Mouse (Mus musculus): ENCODE data around the gene Braf.

The Braf gene

GRCm38 (mm10) chr6:39607365-39607764, 117.9 kb downstream of the Braf start:
- no peak for DNase-seq (ENCODE audit: low read depth, low spot score)

- DNase-seq (ENCODE audit: low read depth, low spot score): peak; percentile 75
Measured at GRCm38 (mm10) chr6:39606862-39607261, 118.4 kb downstream of the Braf start.

DNA sequence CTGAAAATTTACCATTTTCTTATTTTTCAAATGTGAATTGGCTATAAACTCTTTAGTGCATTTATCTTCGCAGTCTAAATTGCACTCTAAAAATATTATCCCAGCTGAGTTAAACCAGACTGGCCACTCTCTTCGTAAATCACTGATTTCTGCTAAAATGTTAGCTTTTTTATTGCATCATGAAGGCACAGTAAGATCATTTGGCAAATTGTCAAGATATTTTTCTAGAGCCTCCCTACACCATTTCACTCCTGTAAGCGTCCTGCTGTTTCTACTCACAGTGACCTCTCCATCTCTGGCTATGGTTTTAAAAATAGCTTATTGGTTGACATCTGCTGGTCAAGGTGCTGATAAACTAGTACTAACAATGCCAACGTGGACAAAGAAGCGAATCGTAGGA, 119.2 kb downstream of the Braf start:
- no peak for DNase-seq (ENCODE audit: low read depth, low spot score)

DNA sequence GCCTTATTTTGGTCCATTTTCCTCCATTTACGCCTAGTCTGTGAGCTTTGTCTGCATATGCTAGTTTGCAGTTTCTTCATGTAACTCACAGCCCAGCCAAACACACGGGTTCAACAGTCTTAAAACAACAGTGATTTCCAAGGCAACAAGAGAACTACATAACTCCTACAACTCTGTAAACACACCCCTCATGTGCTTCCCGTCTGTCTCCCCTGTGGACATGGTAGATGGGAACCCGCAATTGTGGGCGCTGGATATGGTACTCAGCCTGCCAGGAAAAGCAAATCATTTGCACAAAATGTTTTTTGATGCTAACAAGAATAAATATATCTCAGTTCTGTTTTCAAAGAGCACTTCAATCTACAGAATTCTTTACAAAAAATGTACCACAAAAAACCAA, 120.7 kb downstream of the Braf start:
- no peak for DNase-seq (ENCODE audit: low read depth, low spot score)

DNA sequence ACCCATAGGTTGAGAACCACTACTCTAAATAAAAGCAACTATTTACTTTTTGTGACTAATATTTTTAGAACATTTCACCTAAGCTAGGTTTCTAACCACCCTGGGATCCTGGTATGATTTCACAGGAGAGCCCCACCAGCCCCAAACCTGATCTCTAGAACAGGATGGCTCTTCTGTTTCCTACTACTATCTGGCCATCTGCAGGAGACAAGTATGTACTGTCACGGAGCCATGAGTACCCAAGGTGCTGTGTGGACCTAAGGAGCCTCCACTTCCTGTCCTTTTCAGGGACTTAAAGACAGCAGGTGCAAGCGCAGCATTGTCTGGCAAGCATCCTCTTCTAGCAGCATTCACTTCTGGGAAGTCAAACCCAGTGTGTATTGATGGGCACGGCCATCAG, 123.4 kb downstream of the Braf start:
- no peak for DNase-seq (ENCODE audit: low read depth, low spot score)

DNA sequence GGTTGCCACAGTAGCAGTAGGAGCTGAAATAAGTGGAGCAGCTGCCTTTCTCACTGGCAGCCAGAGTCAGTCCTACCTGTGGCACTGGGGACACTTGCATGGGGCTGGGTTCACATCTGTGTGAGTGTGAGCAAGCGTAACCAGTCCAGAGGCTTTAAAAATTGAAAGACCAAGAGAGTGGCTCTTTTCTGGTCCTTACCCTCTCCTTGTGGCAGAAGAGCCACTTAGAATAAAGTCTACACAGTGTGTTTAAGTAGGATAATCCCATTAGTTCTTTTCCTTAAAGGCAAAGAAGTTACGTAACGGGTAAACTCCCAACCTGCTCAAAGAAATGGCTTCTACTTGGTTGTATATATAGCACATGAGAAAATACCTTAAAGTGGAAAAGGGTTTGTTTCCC, 124.4 kb downstream of the Braf start:
- DNase-seq (ENCODE audit: low read depth, low spot score): no peak

DNA sequence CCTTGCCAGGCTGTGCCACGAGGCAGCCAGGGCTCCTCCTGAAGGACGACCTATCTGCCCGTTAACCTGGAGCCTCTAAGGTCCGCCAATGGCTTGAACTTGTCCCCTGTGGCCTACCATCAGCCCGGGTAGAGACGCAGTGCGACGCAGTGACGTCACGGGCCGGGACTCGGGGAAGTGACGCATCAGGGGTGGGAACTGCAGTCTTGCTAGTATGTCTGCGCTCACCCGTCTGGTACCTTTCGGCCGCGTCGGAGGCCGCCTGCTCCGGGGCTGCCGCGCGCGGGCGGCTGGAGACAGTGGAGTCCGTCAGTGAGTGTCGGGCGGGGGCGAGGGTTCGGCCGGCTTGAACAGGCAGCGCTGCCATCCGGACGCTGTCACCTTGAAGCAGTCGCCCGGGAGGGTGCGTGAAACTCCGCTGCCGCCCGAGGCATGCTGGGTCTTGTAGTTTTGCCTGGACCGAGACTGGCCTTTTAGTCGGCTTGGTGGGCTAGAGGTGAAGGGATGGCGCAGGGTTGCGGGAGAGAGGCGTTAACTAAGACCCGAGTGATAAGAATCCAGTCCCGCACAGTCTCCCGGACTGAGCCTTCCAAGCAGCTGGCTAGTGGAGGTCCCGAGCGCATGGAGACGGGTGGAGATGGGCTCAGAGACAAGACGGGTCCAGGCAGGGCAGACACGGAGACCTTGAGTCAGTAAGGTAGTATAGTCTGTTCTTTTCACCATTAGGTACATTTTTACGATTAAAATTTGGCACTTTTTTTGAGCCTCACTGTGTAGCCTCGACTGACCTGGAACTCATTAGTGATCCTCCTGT, 132.7 kb downstream of the Braf start, which contains the start of gene Ndufb2:
TSS of gene Ndufb2 (plus strand) at position 174 of the 814 bp plus-strand sequence.
- DNase-seq (ENCODE audit: low read depth, low spot score): peak; percentile 96

DNA sequence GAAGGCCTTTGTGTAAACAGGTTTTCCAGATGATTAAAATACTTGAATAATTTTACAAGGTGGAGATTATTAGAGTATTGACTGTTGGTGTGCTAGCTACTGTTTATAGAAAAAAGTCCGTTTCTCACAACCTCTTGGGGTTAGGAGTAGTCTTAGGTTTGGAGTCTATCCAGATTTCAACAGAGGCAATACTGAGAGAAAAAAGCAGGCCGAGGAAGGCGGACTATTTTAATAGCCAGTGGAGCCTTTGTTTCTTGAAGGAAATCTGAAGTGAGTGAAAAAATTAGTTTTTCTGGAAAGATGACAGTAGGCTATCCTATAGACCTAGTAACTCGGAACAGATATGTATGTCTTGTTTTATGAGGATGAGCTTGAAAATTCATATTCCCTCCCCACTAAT, 133.8 kb downstream of the Braf start:
- DNase-seq (ENCODE audit: low read depth, low spot score): no peak

- DNase-seq (ENCODE audit: low read depth, low spot score): no peak
Measured at GRCm38 (mm10) chr6:39585517-39585916, 139.7 kb downstream of the Braf start, which contains the start of gene Gm42420. TSS of gene Gm42420 (plus strand) at chr6:39585753.

DNA sequence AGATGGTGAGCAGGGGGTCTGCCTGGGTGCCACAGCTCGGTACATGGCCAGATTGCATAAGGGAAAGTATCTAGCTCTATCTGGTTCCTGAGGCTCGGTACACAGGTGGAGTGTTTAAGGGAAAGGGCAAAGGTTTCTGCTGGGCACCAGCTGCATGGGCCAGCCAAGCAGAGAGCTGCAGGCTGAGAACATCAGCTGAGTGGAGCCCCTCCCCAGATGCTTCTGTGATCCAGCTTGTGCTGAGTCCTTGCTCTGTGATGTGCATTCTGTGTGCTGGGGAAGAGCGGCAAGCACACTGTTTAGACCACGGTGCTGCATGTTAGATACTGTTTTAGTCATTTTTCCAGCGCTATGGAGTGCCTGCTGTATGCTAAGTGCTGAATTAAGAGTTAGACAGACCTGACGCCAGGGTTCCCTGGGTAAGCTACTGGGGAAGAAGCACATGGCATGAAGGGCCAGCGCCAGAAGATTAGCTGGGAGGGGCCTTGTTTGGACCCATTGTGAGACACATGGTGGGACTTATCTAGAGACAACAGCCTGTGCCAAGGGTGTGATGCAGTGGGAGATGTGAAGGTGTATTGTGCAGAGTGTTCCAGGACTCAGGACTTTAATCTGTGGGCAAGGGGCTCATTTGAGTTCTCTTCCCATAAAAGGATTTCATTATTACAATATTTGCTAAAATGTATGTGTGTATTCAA, 144.0 kb downstream of the Braf start:
- no peak for DNase-seq (ENCODE audit: low read depth, low spot score)

DNA sequence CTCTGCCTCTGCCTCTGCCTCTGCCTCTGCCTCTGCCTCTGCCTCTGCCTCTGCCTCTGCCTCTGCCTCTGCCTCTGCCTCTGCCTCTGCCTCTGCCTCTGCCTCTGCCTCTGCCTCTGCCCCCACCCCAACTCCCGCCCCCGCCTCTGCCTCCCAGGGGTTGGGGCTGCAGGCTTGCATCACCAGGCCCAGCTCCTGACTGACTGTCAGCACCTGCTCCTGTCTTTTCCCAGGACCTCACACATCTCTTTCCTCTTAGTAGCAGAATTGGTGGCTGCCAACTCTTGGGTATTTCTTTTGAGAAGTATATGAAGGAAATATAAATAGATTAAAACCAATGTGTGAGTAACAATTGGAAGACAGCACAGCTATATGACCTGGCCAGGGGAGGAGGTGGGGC, 144.7 kb downstream of the Braf start:
- DNase-seq (ENCODE audit: low read depth, low spot score): no peak

- no peak for DNase-seq (ENCODE audit: low read depth, low spot score)
Measured at GRCm38 (mm10) chr6:39579552-39579951, 145.7 kb downstream of the Braf start.

GRCm38 (mm10) chr6:39574951-39575350, 150.3 kb downstream of the Braf start:
- peak; percentile 6 for DNase-seq (ENCODE audit: low read depth, low spot score)

GRCm38 (mm10) chr6:39574555-39574869, 150.8 kb downstream of the Braf start:
- no peak for DNase-seq (ENCODE audit: low read depth, low spot score)

DNA sequence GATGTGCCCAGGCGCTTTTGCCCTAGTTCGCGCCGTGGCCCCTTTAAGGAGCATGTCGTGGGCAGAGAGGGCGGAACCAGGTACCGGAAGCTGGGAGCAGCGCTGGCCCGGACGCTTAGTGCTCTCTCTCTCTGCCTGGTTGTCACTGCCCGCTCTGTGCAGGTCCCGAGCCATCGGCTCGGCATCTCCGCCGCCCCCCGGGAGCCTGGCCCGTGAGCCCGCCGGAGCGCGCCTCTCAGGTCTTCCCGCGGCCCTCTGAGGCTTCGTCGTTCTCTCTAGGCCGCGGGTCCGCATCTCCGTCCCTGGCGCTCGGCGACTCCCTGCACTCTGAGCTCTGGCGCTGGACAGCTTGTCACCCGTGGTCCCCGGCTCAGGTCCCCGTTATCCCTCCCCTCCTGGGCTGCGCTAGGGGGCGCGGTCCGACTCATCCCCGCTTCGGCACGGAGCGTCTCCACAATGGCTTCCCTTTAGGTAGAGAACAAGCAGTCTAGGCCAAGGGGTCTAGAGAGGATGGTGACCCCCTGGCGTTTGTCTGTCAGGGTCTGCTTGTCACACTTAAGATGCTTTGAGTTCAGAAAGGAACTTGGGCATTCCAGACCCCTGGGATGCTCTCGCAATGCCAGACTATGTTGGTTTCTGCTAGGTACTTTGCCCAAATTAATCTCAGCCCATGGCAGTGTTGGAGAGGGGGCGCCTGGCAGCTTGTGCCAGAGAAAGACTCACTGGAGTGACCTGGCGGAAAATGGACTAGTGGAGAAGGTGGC, 151.3 kb downstream of the Braf start, which contains the start of gene Adck2:
TSS of gene Adck2 (plus strand) at position 83 of the 764 bp plus-strand sequence.
- DNase-seq (ENCODE audit: low read depth, low spot score): peak; percentile 87

- DNase-seq (ENCODE audit: low read depth, low spot score): no peak
Measured at GRCm38 (mm10) chr6:39570426-39570825, 154.8 kb downstream of the Braf start.

DNA sequence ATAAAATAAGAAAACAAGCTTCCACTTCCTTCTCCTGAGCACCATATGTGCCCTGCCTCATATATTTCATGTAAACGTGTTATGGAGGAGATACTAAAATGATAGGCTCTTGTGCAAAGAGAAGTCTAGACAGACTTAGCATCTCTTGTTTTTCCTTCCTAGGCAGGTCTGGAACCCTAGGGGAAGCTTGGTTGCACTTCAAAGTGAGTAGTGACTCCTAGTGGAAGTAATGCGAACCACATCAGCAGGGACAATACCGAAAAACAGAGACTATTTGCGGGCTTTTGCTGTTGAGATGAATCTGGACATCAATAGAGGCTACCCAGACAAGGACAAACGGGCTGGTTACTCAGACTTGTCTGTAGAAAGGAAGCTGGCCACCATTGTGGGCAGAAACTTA, 157.7 kb downstream of the Braf start:
- peak; percentile 73 for DNase-seq (ENCODE audit: low read depth, low spot score)

- DNase-seq (ENCODE audit: low read depth, low spot score): peak; percentile 89
Measured at GRCm38 (mm10) chr6:39562166-39563015, 162.9 kb downstream of the Braf start.

DNA sequence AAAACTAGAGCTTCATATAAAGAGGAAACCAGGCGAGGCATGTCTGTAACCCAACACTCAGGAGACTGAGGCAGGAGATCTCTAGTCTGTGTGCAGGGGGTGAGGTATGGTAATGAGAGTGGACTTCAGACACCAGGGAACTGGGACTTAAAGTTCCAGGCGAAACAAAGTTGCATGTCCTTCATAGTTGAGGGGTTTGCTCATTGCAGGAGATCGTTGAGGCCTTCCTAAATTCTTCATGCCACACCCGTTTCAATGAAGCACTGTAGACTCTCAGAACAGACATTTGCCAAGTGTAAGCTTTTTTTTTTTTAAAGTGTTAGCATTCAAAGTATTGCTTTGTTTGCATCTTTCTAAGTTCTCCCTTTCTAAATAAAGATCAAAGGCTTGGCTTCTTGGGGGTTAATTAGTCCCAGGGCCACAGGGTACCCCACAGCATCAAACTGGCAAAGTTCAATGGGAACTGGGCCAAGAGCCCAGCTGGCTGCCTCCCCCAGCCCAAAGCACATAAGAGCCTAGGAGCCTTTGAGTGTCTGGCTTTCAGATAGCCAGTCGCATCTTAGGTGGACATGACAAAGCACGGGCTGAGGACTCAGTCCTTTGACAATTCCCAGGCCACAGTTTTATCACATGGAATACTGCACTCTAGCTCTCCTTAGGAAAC, 165.9 kb downstream of the Braf start:
- no peak for DNase-seq (ENCODE audit: low read depth, low spot score)

DNA sequence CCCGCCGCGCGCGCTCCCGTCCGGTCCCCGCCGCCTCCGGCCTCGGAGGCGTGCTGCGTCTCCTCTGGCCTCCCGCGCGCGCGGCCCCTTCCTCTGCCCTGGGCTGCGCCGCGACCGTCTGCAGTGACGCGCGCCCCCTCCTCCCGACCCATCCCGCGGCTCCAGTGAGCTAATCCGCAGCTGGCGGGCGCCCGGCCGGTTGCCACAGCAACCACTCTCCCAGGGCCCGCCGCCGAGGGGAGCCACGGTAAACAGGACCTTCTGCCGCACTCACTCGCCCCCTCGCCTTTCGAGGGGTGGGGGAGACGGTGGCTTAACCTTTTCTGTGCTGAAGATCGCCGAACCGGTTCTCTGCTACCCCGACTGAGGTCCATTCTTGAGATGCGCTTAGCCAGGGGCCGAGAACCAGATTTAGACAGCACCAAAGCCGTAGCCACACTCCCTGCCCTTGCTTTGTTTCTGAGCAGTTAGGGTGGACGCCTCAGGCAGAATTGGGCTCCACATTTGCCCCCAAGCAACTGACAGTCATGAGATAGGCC, 167.5 kb downstream of the Braf start, which contains the start of gene Dennd2a:
TSS of gene Dennd2a (minus strand) at position 145 of the 539 bp plus-strand sequence.
- peak; percentile 17 for DNase-seq (ENCODE audit: low read depth, low spot score)

Data from CD4-positive, CD25-positive, alpha-beta regulatory T cell, adult 2 months (primary cell).